Mouse (Mus musculus) c-Kit-negative CD71-positive TER-119-positive erythroid progenitor cells, embryonic 14.5 days (primary cell): ENCODE data around the gene Gm45618.

Experiments
- DNase-seq: peaks from one replicate; pipeline ENCODE4 v3.0.0-alpha.2; 2013; ENCODE audit warnings: low read depth, low spot score

Gm45618 gene

GRCm38 (mm10) chr7:142070458-142071211, 49.9 kb downstream of the Gm45618 start:
- DNase-seq = no peak
